Mouse (Mus musculus): ENCODE results near the gene Acr.

The Acr gene

GRCm38 (mm10) chr15:89622312-89622958 lies 54.3 kb downstream of the Acr start:
- DNase-seq (ENCODE audit: low spot score in 2 of 2), result no peak

DNA sequence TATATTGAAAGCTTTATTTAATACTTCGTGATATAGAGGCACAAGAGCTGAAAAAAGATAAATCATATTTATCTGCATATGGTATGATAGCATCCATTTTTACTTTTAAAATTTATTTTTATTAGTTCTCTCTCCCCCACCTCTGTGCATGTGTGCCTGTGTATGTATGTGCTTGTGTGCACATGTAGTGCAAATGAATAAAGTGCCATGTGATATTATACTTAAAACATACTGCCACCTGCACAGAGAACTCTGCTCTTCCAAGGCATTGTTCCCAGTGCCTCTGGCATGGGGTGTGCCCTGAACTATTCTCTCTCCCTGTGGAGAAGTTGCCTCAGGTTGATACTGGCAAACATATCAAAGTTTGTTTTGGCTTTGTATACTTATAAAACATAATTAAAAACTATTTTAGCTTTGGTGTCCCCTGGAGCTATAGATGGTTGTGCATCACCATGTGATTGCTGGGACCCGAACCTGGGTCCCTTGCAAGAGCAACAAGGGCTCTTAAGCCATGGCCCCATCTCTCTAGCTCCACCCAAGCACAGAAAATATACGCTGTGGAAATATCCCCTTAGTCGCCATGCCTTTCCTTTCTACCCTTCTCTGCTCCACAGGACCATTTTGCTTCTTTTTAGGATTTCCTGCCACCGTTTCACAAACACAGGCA lies 55.0 kb downstream of the Acr start:
- DNase-seq (ENCODE audit: low spot score in 2 of 2), result no peak

DNA sequence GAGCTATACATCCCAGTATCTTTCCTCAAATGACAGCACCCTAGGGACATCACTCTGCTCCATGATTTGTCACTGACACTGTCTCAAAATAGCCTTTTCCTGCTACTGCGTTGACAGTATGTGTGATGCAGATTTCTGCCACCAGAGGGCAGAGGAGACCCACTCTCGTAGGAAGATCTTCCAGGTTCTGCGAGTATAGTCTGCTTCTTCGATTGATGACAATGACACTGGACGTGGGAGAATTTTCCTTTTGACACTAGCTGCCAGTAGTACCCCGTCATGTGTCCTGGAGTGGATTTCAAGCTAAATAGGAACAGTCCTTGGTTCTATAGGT lies 55.5 kb downstream of the Acr start:
- peak; percentile 12 to 34 for DNase-seq (ENCODE audit: low spot score in 2 of 2)
